Mouse (Mus musculus): ENCODE results near the gene Fbn1.

GRCm38 (mm10) chr2:125368616-125369015, 139.2 kb downstream of the Fbn1 start:
- no peak for TF ChIP-seq CTCF (conservative IDR thresholded peaks at IDR 0.05; ENCODE audit: insufficient read depth, insufficient read length, low read depth, low read length)
- TF ChIP-seq POLR2A (IDR thresholded peaks at IDR 0.05; ENCODE audit: low read depth, low read length), result no peak
